Mouse (Mus musculus): Measurements from ENCODE around the gene Insr.

DNA sequence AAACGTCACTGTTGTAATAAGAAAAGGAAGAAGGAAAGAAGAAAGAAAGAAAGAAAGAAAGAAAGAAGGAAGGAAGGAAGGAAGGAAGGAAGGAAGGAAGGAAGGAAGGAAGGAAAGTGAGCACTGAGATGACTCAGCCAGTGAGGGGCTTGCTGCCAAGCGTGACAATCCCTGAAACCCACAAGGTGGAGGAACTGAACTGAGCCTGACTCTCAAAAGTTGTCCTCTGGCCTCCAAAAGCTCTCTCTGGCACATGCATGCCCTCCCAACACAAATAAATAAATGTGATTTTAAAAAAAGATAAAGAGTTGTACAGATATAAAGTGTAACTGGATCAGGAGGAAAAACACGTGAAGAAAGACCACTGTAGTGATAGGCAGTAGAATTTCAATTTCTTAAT is 60.2 kb downstream of the Insr start:
- no peak for TF ChIP-seq POLR2A (IDR thresholded peaks at IDR 0.05; ENCODE audit: borderline replicate concordance, low read depth, low read length)
- TF ChIP-seq CTCF (IDR thresholded peaks at IDR 0.05; ENCODE audit: low read depth, low read length), result no peak
